Mouse (Mus musculus) heart, embryonic 16.5 days (tissue): ENCODE data around the gene Rcn3. TPM values are rescaled to one million over a fixed set of nuclear protein-coding genes. Genes with fewer than 3 reads are reported as not detected.

Source experiments
- ATAC-seq: fragments of 200-750 bp; cut with Nextera tagmentation; replicated peaks from 2 replicates; pipeline ENCODE4 v1.8.0; 2017; ENCODE audit warnings: moderate number of reproducible peaks; ENCODE audit not compliant: insufficient read depth, low FRiP score; ENCODE audit errors: extremely low read depth
- H3K27ac ChIP-seq: fragments of 300-500 bp; sonication (generic); 2 replicates; pipeline ENCODE4 v1.5.1; 2014; ENCODE audit warnings: mild to moderate bottlenecking, low read length, control low read depth, moderate library complexity
- H3K27me3 ChIP-seq: fragments of 300-500 bp; sonication (generic); 2 replicates; pipeline ENCODE4 v1.6.1; 2014; ENCODE audit warnings: low read length, mixed read lengths; ENCODE audit not compliant: control insufficient read depth, insufficient read depth
- H3K36me3 ChIP-seq: fragments of 300-500 bp; sonication (generic); 2 replicates; pipeline ENCODE4 v1.6.1; 2014; ENCODE audit not compliant: control insufficient read depth, insufficient read depth
- H3K4me1 ChIP-seq: fragments of 300-500 bp; sonication (generic); 2 replicates; pipeline ENCODE4 v1.6.1; 2014; ENCODE audit warnings: low read length, mixed read lengths; ENCODE audit not compliant: control insufficient read depth, insufficient read depth
- H3K4me2 ChIP-seq: fragments of 300-500 bp; sonication (generic); 2 replicates; pipeline ENCODE4 v1.6.1; 2014; ENCODE audit warnings: low read depth, mild to moderate bottlenecking, control low read depth, low read length
- H3K4me3 ChIP-seq: fragments of 300-500 bp; sonication (generic); 2 replicates; pipeline ENCODE4 v1.5.1; 2014; ENCODE audit warnings: mild to moderate bottlenecking, control low read depth, low read length
- H3K9ac ChIP-seq: fragments of 300-500 bp; sonication (generic); 2 replicates; pipeline ENCODE4 v1.6.1; 2014; ENCODE audit warnings: low read length, control low read depth
- H3K9me3 ChIP-seq: fragments of 300-500 bp; sonication (generic); replicated peaks from 2 replicates; pipeline ENCODE4 v1.6.1; 2016; ENCODE audit warnings: low read length; ENCODE audit not compliant: control insufficient read depth
- WGBS: fragments of 180-500 bp; shearing (Covaris S2); extraction: QIAGEN DNeasy Blood & Tissue Kit; methylation state at CpG from one replicate; pipeline ENCODE4 v1.1.7; 2014; 5-methylcytosine and 5-hydroxymethylcytosine counted together
- polyA plus RNA-seq: library from polyadenylated mRNA; unstranded; fragments of >200 nt; fragmentation: Nextera tagmentation; extraction: Ambion mirVana; gene quantifications from 2 replicates; pipeline ENCODE4 v1.2.1, GENCODE M21; 2015

Gene Rcn3
- polyA plus RNA-seq, 1 experiment from 2014 or later = 207 TPM

GRCm38 (mm10) chr7:45094121-45094520 lies 2.1 kb upstream of the Rcn3 start:
- Histone ChIP-seq H3K4me1 (peaks cover 15% of the 10 kb centered on the region), H3K9me3 (no peaks in the 10 kb centered on the region), H3K36me3 (no peaks in the 10 kb centered on the region), H3K4me2 (no peak overlapping the region), H3K27ac (no peak overlapping the region), H3K9ac (no peak overlapping the region), H3K27me3 (no peaks in the 10 kb centered on the region), H3K4me3 (no peak overlapping the region)
- no peak for ATAC-seq
- 55% methylated on average over 7 of the region's 7 CpGs for WGBS

DNA sequence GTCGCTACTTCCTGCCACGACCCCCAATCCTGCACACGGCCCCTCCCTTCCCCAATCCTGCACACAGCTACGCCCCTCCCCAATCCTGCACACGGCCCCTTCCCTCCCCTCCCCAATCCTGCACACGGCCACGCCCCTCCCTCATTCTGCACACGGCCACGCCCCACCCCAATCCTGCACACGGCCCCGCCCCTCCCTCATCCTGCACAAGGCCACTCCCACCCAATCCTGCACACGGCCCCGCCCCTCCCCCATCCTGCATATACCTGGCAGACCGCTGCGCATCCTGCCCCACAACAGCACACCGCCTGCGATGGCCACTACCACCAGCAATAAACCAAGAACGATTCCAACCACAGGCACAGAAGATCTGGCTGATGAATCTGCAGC lies 1.5 kb upstream of the Rcn3 start:
- Histone ChIP-seq H3K4me1 (peaks cover 15% of the 10 kb centered on the region), H3K9ac (no peak overlapping the region), H3K36me3 (peaks cover 2% of the 10 kb centered on the region; the same call in 1 of the 2 replicates), H3K27ac (no peak overlapping the region), H3K4me3 (no peak overlapping the region), H3K4me2 (no peak overlapping the region), H3K9me3 (no peaks in the 10 kb centered on the region), H3K27me3 (no peaks in the 10 kb centered on the region)
- 40% methylated on average over 18 of the region's 18 CpGs for WGBS
- no peak for ATAC-seq

DNA sequence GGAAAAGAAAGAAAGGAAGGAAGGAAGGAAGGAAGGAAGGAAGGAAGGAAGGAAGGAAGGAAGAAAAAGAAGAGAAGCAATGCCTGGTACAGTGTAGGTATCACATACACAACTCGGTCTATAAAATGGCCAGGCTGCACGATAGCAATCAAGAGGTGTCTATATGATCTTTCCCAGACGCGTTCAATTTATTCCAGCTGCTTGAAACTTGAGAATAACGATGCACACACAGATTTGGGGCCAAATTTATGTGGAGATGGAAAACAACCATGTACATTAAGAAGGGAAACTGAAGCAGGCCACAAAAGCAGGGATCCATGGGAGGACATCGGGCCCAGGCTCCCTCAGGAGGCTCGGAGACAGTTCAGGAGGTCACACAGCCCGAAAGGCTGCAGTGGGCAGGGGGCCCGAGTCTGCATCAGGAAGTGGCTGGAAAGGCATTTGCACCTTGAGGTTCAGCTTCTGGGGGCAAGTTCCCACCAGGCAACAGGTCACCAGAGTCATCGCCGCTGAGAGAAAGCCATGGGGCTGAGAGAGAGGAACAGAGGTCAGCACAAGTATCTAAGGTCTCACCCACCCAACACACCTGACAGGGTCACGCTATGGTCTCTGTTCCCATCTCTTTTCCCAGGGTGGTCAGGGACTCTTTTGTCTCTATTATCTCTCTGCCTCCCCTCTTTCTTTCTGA lies 951 bp upstream of the Rcn3 start:
- H3K4me2 ChIP-seq = no peak overlapping the region
- no peaks in the 10 kb centered on the region for H3K27me3 ChIP-seq
- H3K4me3 ChIP-seq = no peak overlapping the region
- H3K9me3 ChIP-seq = no peaks in the 10 kb centered on the region
- H3K36me3 ChIP-seq = peaks cover 6% of the 10 kb centered on the region; the same call in 1 of the 2 replicates
- no peak for ATAC-seq
- H3K9ac ChIP-seq = no peak overlapping the region
- H3K27ac ChIP-seq = peak overlapping the region; percentile 14; the same call in 1 of the 2 replicates
- WGBS = 55% methylated on average over 12 of the region's 12 CpGs
- peaks cover 15% of the 10 kb centered on the region for H3K4me1 ChIP-seq

DNA sequence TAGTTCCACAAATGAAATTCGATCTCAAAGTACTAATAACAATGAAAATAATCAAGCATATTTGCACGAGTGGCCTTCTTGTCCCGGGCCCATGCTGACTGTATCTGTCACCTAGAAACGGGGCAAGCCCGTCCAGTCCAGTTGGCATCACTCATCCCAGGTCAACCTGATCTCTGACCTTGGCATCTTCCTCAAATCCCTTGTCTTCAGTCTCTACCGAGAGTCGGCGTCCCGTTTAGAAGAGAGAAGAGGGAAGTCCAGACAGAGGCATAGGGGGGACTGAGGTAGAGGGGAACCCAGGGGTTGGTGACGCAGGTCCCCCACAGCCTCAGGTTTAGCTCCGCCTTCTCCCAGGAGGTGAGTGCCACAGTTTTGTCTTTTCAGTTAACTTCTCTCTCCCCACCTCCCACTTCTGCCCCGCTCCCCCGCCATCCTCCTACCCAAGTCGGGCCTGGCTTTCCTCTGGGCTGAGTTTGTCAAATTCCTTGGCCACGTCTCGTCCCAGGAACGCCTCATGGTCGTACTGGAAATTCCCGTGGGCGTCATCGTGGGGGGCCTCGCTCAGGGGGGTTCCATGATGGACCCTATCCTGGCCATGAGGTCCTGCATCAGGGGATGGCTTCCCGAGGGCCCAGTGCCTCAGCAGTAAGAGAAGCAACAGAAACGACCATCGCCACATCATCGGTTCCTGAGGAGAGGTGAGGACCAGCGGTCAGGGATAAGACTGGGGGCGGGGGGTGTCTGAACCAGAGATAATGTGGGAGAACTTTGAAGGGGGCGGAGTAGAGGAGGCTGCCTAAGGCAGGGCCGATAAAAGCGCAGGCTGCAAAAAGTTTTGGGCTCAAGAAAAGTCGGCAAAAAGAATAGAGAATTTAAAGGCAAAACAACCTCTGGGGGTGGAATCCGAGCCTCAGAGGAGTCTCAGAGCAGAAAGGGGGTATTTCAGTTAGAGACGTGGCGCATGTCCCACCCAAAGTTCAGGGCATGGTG lies 725 bp downstream of the Rcn3 start:
- Histone ChIP-seq H3K36me3 (peaks cover 12% of the 10 kb centered on the region), H3K9ac (peak overlapping the region; percentile 71), H3K9me3 (no peaks in the 10 kb centered on the region), H3K4me1 (peaks cover 15% of the 10 kb centered on the region), H3K27ac (peak overlapping the region; percentile 83), H3K4me3 (peak overlapping the region; percentile 59), H3K4me2 (peak overlapping the region; percentile 76), H3K27me3 (no peaks in the 10 kb centered on the region)
- WGBS = 13% methylated on average over 35 of the region's 35 CpGs
- peak; percentile 38 for ATAC-seq

- H3K36me3 ChIP-seq = peaks cover 16% of the 10 kb centered on the region
- no peaks in the 10 kb centered on the region for H3K9me3 ChIP-seq
- WGBS = 76% methylated on average over 13 of the region's 13 CpGs
- peak overlapping the region; percentile 76 for H3K4me2 ChIP-seq
- H3K9ac ChIP-seq = peak overlapping the region; percentile 71; the same call in 1 of the 2 replicates
- peaks cover 15% of the 10 kb centered on the region for H3K4me1 ChIP-seq
- no peaks in the 10 kb centered on the region for H3K27me3 ChIP-seq
- H3K27ac ChIP-seq = peak overlapping the region; percentile 83
- ATAC-seq = no peak
- H3K4me3 ChIP-seq = peak overlapping the region; percentile 59
Observed at GRCm38 (mm10) chr7:45090251-45090977, 1.6 kb downstream of the Rcn3 start.

- no peak overlapping the region for H3K27ac ChIP-seq
- WGBS = 92% methylated on average over 17 of the region's 17 CpGs
- peaks cover 15% of the 10 kb centered on the region for H3K4me1 ChIP-seq
- no peak overlapping the region for H3K9ac ChIP-seq
- no peak for ATAC-seq
- no peaks in the 10 kb centered on the region for H3K27me3 ChIP-seq
- H3K4me3 ChIP-seq = no peak overlapping the region
- H3K9me3 ChIP-seq = no peaks in the 10 kb centered on the region
- peaks cover 19% of the 10 kb centered on the region for H3K36me3 ChIP-seq
- H3K4me2 ChIP-seq = no peak overlapping the region
Observed at GRCm38 (mm10) chr7:45088597-45088996, 3.4 kb downstream of the Rcn3 start.

DNA sequence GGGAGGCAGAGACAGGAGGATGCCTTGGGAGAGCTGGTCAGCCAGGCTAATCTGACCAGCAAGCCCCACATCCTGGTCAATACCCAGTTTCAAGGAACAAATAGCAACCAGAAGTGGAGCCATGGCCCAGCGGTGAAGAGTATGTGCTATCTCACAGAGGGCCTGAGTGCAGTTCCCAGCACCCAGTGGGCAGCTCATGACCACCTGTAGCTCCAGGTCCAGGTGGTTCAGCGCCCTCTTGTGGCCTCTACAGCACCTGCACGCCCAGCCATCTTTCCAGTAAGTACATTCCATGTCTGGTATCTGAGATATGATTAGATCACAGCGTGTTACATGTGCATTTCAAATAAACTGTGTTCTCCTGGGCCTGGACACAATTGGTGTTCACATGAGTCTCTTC lies 5.9 kb downstream of the Rcn3 start:
- H3K27ac ChIP-seq = no peak overlapping the region
- WGBS = 79% methylated on average over 4 of the region's 4 CpGs
- no peaks in the 10 kb centered on the region for H3K9me3 ChIP-seq
- H3K27me3 ChIP-seq = no peaks in the 10 kb centered on the region
- H3K4me1 ChIP-seq = peaks cover 6% of the 10 kb centered on the region
- peaks cover 19% of the 10 kb centered on the region for H3K36me3 ChIP-seq
- no peak for ATAC-seq
- no peak overlapping the region for H3K4me2 ChIP-seq
- H3K9ac ChIP-seq = no peak overlapping the region
- H3K4me3 ChIP-seq = no peak overlapping the region

DNA sequence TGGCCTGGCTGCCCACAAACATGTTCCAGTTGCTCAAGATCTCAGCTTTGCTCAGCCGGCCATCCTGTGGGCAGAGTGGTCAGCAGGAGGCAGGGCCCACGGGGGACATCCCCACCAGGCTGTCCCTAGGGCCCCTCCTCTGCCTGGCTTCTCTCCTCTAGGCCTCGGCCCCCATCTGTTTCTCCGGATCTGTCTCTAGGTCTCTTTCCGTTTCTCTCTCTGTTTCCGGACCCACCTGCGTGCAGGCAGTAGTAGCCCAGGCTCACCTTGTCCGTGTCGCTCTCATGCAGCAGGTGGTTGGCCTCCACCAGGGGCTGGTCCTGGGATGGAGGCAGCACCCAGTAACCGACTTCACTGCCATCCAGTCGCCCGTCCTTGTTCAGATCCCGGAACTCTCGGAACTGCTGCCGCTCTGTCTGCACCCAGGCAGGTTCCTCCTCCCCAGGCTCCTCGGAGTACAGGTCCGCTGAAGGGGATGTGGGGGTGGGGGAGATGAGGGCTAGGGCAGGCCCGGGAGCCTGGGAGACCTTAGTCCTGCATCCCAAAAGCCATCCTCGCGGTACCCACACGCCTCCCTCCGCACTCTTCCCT lies 8.6 kb downstream of the Rcn3 start:
- no peak overlapping the region for H3K4me3 ChIP-seq
- H3K9ac ChIP-seq = no peak overlapping the region
- WGBS = 75% methylated on average over 22 of the region's 22 CpGs
- no peaks in the 10 kb centered on the region for H3K27me3 ChIP-seq
- no peak overlapping the region for H3K27ac ChIP-seq
- peaks cover 15% of the 10 kb centered on the region for H3K36me3 ChIP-seq
- H3K4me2 ChIP-seq = peak overlapping the region; percentile 2; the same call in 1 of the 2 replicates
- no peak for ATAC-seq
- 0 out of 2 replicates have a peak, but pooled peaks cover under 1% of the 10 kb centered on the region for H3K4me1 ChIP-seq
- H3K9me3 ChIP-seq = no peaks in the 10 kb centered on the region
